Mouse (Mus musculus): Measurements from ENCODE around the gene Noc2l.

DNA sequence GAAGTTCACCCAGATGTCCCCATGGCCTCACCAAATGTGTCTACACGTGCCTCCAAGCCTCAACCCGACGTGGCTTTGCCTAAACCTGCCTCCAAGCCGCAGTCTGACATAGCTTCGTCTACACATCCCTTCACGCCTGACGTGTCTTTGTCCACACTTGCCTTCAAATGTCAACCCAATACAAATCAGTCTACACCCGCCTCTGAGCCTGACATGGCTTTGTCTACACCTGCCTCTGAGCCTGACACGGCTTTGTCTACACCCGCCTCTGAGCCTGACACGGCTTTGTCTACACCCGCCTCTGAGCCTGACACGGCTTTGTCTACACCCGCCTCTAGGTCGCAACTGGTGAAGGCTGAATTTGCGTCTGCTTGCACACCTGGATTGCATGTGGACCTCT lies 18.0 kb upstream of the Noc2l start:
- TF ChIP-seq GATA1 (IDR thresholded peaks at IDR 0.05; ENCODE audit: borderline replicate concordance, low read length) (no peak), FLI1 (IDR thresholded peaks at IDR 0.05; ENCODE audit: low read length) (no peak)
